Mouse (Mus musculus) MEL (cell line): ENCODE measurements around the gene Serf2. TPM values are rescaled to one million over a fixed set of nuclear protein-coding genes. Genes with fewer than 3 reads are reported as not detected.

Source experiments
- polyA plus RNA-seq, 2 experiments: library from polyadenylated mRNA; stranded (reverse) in 1 of 2; unstranded in 1 of 2; fragments of >175 nt in 1 of 2; fragments of >200 nt in 1 of 2; gene quantifications; 2 replicates each; pipeline versions ENCODE4 v1.2.1 to v1.2.4; 2012; ENCODE audit warnings: low replicate concordance in 2 of 2, low read depth in 1 of 2; ENCODE audit not compliant: insufficient read length in 2 of 2, insufficient read depth in 1 of 2, missing spikeins in 1 of 2
- total RNA-seq: library from RNA; depleted of rRNA; stranded (reverse); fragments of 300-350 nt; gene quantifications from 2 replicates; pipeline ENCODE4 v1.2.3, GENCODE M21; 2012; rRNA removed

Serf2 gene
- total and polyA plus RNA-seq, 3 experiments, result 352 to 469 TPM; not detected in 1

Other genes with a start within 250 kb of the Serf2 start
- gene Trp53bp1, start 177.8 kb upstream of the Serf2 start, total RNA-seq, result 13.4 and 16.6 TPM in 2 replicates
- 100 to 1,000 TPM in 1 of 2 experiments, 10 to 100 TPM in 1; 37.3 to 160 TPM for gene Trp53bp1, start 177.8 kb upstream of the Serf2 start, polyA plus RNA-seq
- 0.77 and 2.6 TPM in 2 replicates for gene Map1a, start 159.6 kb upstream of the Serf2 start, total RNA-seq
- 1 to 10 TPM in 1 of 2 experiments, not detected in 1; 9.4 TPM for gene Map1a, start 159.6 kb upstream of the Serf2 start, polyA plus RNA-seq
- gene Ppip5k1, start 93.8 kb upstream of the Serf2 start, total RNA-seq, result 8.7 and 10.4 TPM in 2 replicates
- gene Ppip5k1, start 93.8 kb upstream of the Serf2 start, polyA plus RNA-seq, result 10 to 100 TPM in 1 of 2 experiments, not detected in 1; 14.8 TPM
- not detected in 2 replicates for gene Ckmt1, start 91.5 kb upstream of the Serf2 start, total RNA-seq
- not detected for gene Ckmt1, start 91.5 kb upstream of the Serf2 start, polyA plus RNA-seq
- not detected in 2 replicates for gene Strc, start 62.0 kb upstream of the Serf2 start, total RNA-seq
- gene Strc, start 62.0 kb upstream of the Serf2 start, polyA plus RNA-seq, result not detected
- gene Pdia3, start 35.4 kb upstream of the Serf2 start, total RNA-seq, result 70.7 and 89.4 TPM in 2 replicates
- 100 to 1,000 TPM; 471 to 473 TPM for gene Pdia3, start 35.4 kb upstream of the Serf2 start, polyA plus RNA-seq
- 1.1 and 1.2 TPM in 2 replicates for gene Catsper2, start 35.4 kb upstream of the Serf2 start, total RNA-seq
- 1 to 10 TPM in 1 of 2 experiments, not detected in 1; 2.5 TPM for gene Catsper2, start 35.4 kb upstream of the Serf2 start, polyA plus RNA-seq
- not detected in 2 replicates for gene Ell3, start 4.9 kb upstream of the Serf2 start, total RNA-seq
- gene Ell3, start 4.9 kb upstream of the Serf2 start, polyA plus RNA-seq, result not detected
- 8.5 and 17.6 TPM in 2 replicates for gene Hypk, start 4.1 kb downstream of the Serf2 start, total RNA-seq
- gene Hypk, start 4.1 kb downstream of the Serf2 start, polyA plus RNA-seq, result 10 to 100 TPM in 1 of 2 experiments, not detected in 1; 79.7 TPM
- gene Serinc4, start 7.6 kb downstream of the Serf2 start, total RNA-seq, result 0.75 and 1.2 TPM in 2 replicates
- under 1 TPM in 1 of 2 experiments, not detected in 1; 0.38 TPM for gene Serinc4, start 7.6 kb downstream of the Serf2 start, polyA plus RNA-seq
- 17.2 and 20.3 TPM in 2 replicates for gene Mfap1b, start 24.9 kb downstream of the Serf2 start, total RNA-seq
- gene Mfap1b, start 24.9 kb downstream of the Serf2 start, polyA plus RNA-seq, result 10 to 100 TPM in 1 of 2 experiments, not detected in 1; 19.1 TPM
- 23.5 and 23.8 TPM in 2 replicates for gene Mfap1a, start 57.5 kb downstream of the Serf2 start, total RNA-seq
- 10 to 100 TPM in 1 of 2 experiments, not detected in 1; 29.3 TPM for gene Mfap1a, start 57.5 kb downstream of the Serf2 start, polyA plus RNA-seq
- 23.2 and 23.5 TPM in 2 replicates for gene Wdr76, start 57.5 kb downstream of the Serf2 start, total RNA-seq
- gene Wdr76, start 57.5 kb downstream of the Serf2 start, polyA plus RNA-seq, result 10 to 100 TPM in 1 of 2 experiments, not detected in 1; 21.8 TPM